Mouse (Mus musculus) embryonic fibroblast, embryonic 13.5 days (primary cell): ENCODE results near the gene Atf2.

Experiments used
- CTCF ChIP-seq: IDR thresholded peaks from 2 replicates; pipeline ENCODE4 v1.5.1; 2011; ENCODE audit warnings: mild to moderate bottlenecking, control low read depth, low read length, moderate library complexity, borderline replicate concordance; ENCODE audit not compliant: insufficient read depth
- POLR2A ChIP-seq: IDR thresholded peaks from 2 replicates; pipeline ENCODE4 v1.6.1; 2011; ENCODE audit warnings: low read depth, mild to moderate bottlenecking, control low read depth, low read length, moderate library complexity

DNA sequence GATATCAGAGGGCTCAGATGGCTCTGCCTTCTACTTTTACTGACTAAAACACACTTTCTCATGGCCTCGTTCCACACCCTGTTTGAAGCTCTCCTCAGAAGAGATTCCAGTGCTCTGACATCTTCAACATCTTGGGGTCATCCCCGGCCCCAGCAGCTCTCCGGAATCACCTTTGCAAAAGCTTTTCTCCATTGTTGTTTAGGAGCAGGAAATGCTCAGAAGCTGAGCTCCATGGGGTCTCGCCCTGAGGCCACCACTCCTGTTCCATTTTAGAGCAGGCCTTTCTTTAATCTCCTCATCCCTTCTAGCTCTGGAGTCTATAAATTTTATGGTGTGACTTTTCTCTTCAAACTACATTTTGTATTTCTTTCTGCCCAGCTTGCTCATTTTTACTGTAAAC is 123.8 kb downstream of the Atf2 start:
- TF ChIP-seq CTCF (no peak), POLR2A (no peak)
